8 mouse cellular contexts compared by ENCODE assay signal in genomic region chr3:114903924-114904438, GRCm38 (mm10). TPM values are rescaled to one million over a fixed set of nuclear protein-coding genes. Genes with fewer than 3 reads are reported as not detected.
DNase-seq lines count a peak whose midpoint lies in the region; ATAC-seq lines count a peak whose summit lies in the region.

Gene Olfm3 (plus strand): TSS chr3:114904078.

- no peak within 1 kb of the TSS for H3K4me3 ChIP-seq in limb, embryonic 11.5 days (ENCODE audit: low read depth, low read length)

- H3K9ac ChIP-seq in limb, embryonic 11.5 days (ENCODE audit: low read length): no peak within 1 kb of the TSS

- H3K27ac ChIP-seq in limb, embryonic 11.5 days (replicated peaks; ENCODE audit: low read depth, low read length): no peak within 1 kb of the TSS

- H3K36me3 ChIP-seq in limb, embryonic 11.5 days (ENCODE audit: control insufficient read depth, insufficient read depth, low read length): no peaks in the 10 kb centered on the region

- no peaks in the 10 kb centered on the region for H3K27me3 ChIP-seq in limb, embryonic 11.5 days (ENCODE audit: control insufficient read depth, insufficient read depth, low read length)

- peak within 1 kb of the TSS; percentile 24; the same call in 1 of the 2 replicates for H3K4me2 ChIP-seq in limb, embryonic 11.5 days (ENCODE audit: low read depth, severe bottlenecking)

- WGBS in limb, embryonic 11.5 days: 6% methylated on average over 21 of the region's 21 CpGs

- no peaks in the 10 kb centered on the region for H3K9me3 ChIP-seq in limb, embryonic 11.5 days (ENCODE audit: control insufficient read depth, low read length)

- peak; percentile 0 for DNase-seq in lung, postnatal 25 days (ENCODE audit: low spot score)
- no peak for DNase-seq in lung, postnatal 14 days
- peak; percentile 71 to 77 for DNase-seq in cerebellum, postnatal 10 days
- peak; percentile 12 to 61 for DNase-seq in frontal cortex, adult 2 months (ENCODE audit: extremely low spot score in 1 of 2, low spot score in 1 of 2)
- peak; percentile 16 for DNase-seq in kidney, adult 9 months
- DNase-seq in limb, embryonic 11.5 days (ENCODE audit: low spot score): peak; percentile 84
- peak; percentile 76 for DNase-seq in retina, embryonic 14.5 days (ENCODE audit: low spot score)
- DNase-seq in T-cell, adult 2 months (ENCODE audit: low spot score): no peak

- ATAC-seq in limb, embryonic 11.5 days (ENCODE audit: insufficient number of reproducible peaks, low FRiP score, low TSS enrichment, low read depth): peak; percentile 82; the same call in 1 of the 2 replicates

- H3K4me1 ChIP-seq in limb, embryonic 11.5 days (ENCODE audit: control insufficient read depth, insufficient read depth, low read length): no peaks in the 10 kb centered on the region

RNA-seq across cellular contexts. Expression of gene Olfm3, which starts in this region (rescaled TPM):
- 7.1 and 8.2 TPM in 2 replicates for polyA plus RNA-seq in frontal cortex, adult 2 months (2012; rRNA removed)
- polyA plus RNA-seq in limb, embryonic 11.5 days (2014; fragmentation: Nextera tagmentation; extraction: Ambion mirVana): 0.06 TPM in 1 of 2 replicates, not detected in the other

Comparison
In these comparisons a context has a peak if more than half of its experiments do, and no peak if none do; other contexts are left out.
1. DNase-seq: peak in lung, postnatal 25 days (single experiment), cerebellum, postnatal 10 days (2 of 2), frontal cortex, adult 2 months (2 of 2), kidney, adult 9 months (single experiment) and retina, embryonic 14.5 days (single experiment); none in lung, postnatal 14 days (single experiment) and T-cell, adult 2 months (single experiment).
2. Peak in DNase-seq, ATAC-seq and H3K4me2 ChIP-seq in limb, embryonic 11.5 days; RNA of the gene not detected or under 1 TPM.